Mouse (Mus musculus) bone marrow macrophage, adult 2 months (primary cell): Measurements from ENCODE around the gene Arsk.

Experiments used
- CTCF ChIP-seq: IDR thresholded peaks from 2 replicates; pipeline ENCODE4 v1.5.1; 2012; ENCODE audit warnings: low read depth, mild to moderate bottlenecking, low read length, moderate library complexity
- POLR2A ChIP-seq: IDR thresholded peaks from 2 replicates; pipeline ENCODE4 v1.6.1; 2012; ENCODE audit warnings: mild to moderate bottlenecking, low read depth, low read length, borderline replicate concordance

- TF ChIP-seq POLR2A (no peak), CTCF (no peak)
Measured at GRCm38 (mm10) chr13:76018844-76019400, 79.5 kb downstream of the Arsk start.
